Mouse (Mus musculus) MEL (cell line): ENCODE measurements around the gene Itprip. TPM values are rescaled to one million over a fixed set of nuclear protein-coding genes. Genes with fewer than 3 reads are reported as not detected.

Experiments
- DNase-seq: peaks from one replicate; pipeline ENCODE4 v3.0.0; 2011; ENCODE audit warnings: low read depth, low spot score
- H3K27ac ChIP-seq: 2 replicates; pipeline ENCODE4 v1.5.1; 2012; ENCODE audit warnings: low read depth, mild to moderate bottlenecking, control low read depth, low read length, moderate library complexity; ENCODE audit not compliant: control insufficient read depth
- H3K27me3 ChIP-seq, 2 experiments: fragments of 150-350 bp in 1 of 2; sonication (generic) in 1 of 2; 2 replicates each; pipeline ENCODE4 v1.6.1; 2012; ENCODE audit warnings: low read length in 2 of 2, mild to moderate bottlenecking in 2 of 2, improper control_type of control experiment in 1 of 2, moderate library complexity in 1 of 2; ENCODE audit not compliant: insufficient read depth in 2 of 2, control insufficient read depth in 1 of 2
- H3K36me3 ChIP-seq, 2 experiments: 2 replicates each; pipeline ENCODE4 v1.6.1; 2012 to 2014; ENCODE audit warnings: low read length in 2 of 2, improper control_type of control experiment in 1 of 2, inconsistent platforms in 1 of 2, mild to moderate bottlenecking in 1 of 2; ENCODE audit not compliant: insufficient read depth in 2 of 2, control insufficient read depth in 1 of 2
- H3K4me1 ChIP-seq, 2 experiments: fragments of 150-350 bp in 1 of 2; sonication (generic) in 1 of 2; 2 replicates each; pipeline ENCODE4 v1.6.1; 2012; ENCODE audit warnings: low read length in 2 of 2, improper control_type of control experiment in 1 of 2, mild to moderate bottlenecking in 1 of 2; ENCODE audit not compliant: insufficient read depth in 2 of 2, control insufficient read depth in 1 of 2
- H3K4me3 ChIP-seq, 2 experiments: fragments of 150-350 bp in 1 of 2; sonication (generic) in 1 of 2; 2 replicates each; pipeline ENCODE4 v1.5.1; 2012; ENCODE audit warnings: low read depth in 2 of 2, low read length in 2 of 2, mild to moderate bottlenecking in 2 of 2, moderate library complexity in 2 of 2, control low read depth in 1 of 2, improper control_type of control experiment in 1 of 2; ENCODE audit not compliant: control insufficient read depth in 1 of 2, insufficient read depth in 1 of 2
- H3K79me2 ChIP-seq: 2 replicates; pipeline ENCODE4 v1.6.1; 2012; ENCODE audit warnings: mild to moderate bottlenecking, low read length, moderate library complexity; ENCODE audit not compliant: control insufficient read depth, poor library complexity, insufficient read depth
- H3K9ac ChIP-seq: 2 replicates; pipeline ENCODE4 v1.6.1; 2012; ENCODE audit warnings: low read depth, mild to moderate bottlenecking, control low read depth, low read length, moderate library complexity; ENCODE audit not compliant: control insufficient read depth, poor library complexity, severe bottlenecking
- H3K9me3 ChIP-seq: fragments of 150-350 bp; sonication (generic); replicated peaks from 2 replicates; pipeline ENCODE4 v1.6.1; 2012; ENCODE audit warnings: mild to moderate bottlenecking, low read length, improper control_type of control experiment, moderate library complexity; ENCODE audit not compliant: insufficient read depth
- BHLHE40 ChIP-seq: IDR thresholded peaks from 2 replicates; pipeline ENCODE4 v1.6.1; 2012; ENCODE audit warnings: low read depth, mild to moderate bottlenecking, inconsistent platforms, low read length, improper control_type of control experiment, borderline replicate concordance
- CHD1 ChIP-seq: IDR thresholded peaks from 2 replicates; pipeline ENCODE4 v1.6.1; 2012; ENCODE audit warnings: low read depth, mild to moderate bottlenecking, inconsistent platforms, low read length, improper control_type of control experiment
- CTCF ChIP-seq, 3 experiments: IDR thresholded peaks in 2 of 3; conservative IDR thresholded peaks in 1 of 3; 2 replicates each; pipeline ENCODE4 v1.5.1; 2011 to 2012; ENCODE audit warnings: low read length in 3 of 3, low read depth in 2 of 3, mild to moderate bottlenecking in 2 of 3, improper control_type of control experiment in 1 of 3, inconsistent platforms in 1 of 3, mixed read lengths in 1 of 3, moderate library complexity in 1 of 3; ENCODE audit not compliant: control insufficient read depth in 1 of 3, insufficient read depth in 1 of 3, poor library complexity in 1 of 3, severe bottlenecking in 1 of 3
- E2F4 ChIP-seq: IDR thresholded peaks from 2 replicates; pipeline ENCODE4 v1.6.1; 2011; ENCODE audit warnings: low read depth, low read length, improper control_type of control experiment, borderline replicate concordance
- ELF1 ChIP-seq: IDR thresholded peaks from 2 replicates; pipeline ENCODE4 v1.6.1; 2014; ENCODE audit warnings: low read depth, mild to moderate bottlenecking, inconsistent platforms, low read length, improper control_type of control experiment, moderate library complexity
- ETS1 ChIP-seq: IDR thresholded peaks from 2 replicates; pipeline ENCODE4 v1.6.1; 2012; ENCODE audit warnings: low read depth, mild to moderate bottlenecking, inconsistent platforms, low read length, improper control_type of control experiment, moderate library complexity
- GABPA ChIP-seq: IDR thresholded peaks from 2 replicates; pipeline ENCODE4 v1.6.1; 2012; ENCODE audit warnings: low read depth, mild to moderate bottlenecking, inconsistent platforms, low read length, improper control_type of control experiment, moderate library complexity
- GATA1 ChIP-seq: IDR thresholded peaks from 2 replicates; pipeline ENCODE4 v1.6.1; 2011; ENCODE audit warnings: low read depth, low read length, improper control_type of control experiment
- JUND ChIP-seq: IDR thresholded peaks from 2 replicates; pipeline ENCODE4 v1.6.1; 2011; ENCODE audit warnings: low read depth, mild to moderate bottlenecking, improper control_type of control experiment, low read length
- MAFK ChIP-seq: IDR thresholded peaks from 2 replicates; pipeline ENCODE4 v1.6.1; 2011; ENCODE audit warnings: low read depth, mild to moderate bottlenecking, low read length, improper control_type of control experiment, borderline replicate concordance
- MAX ChIP-seq: IDR thresholded peaks from 2 replicates; pipeline ENCODE4 v1.6.1; 2011; ENCODE audit warnings: low read length, improper control_type of control experiment
- MAZ ChIP-seq: IDR thresholded peaks from 2 replicates; pipeline ENCODE4 v1.6.1; 2012; ENCODE audit warnings: low read depth, mild to moderate bottlenecking, inconsistent platforms, low read length, improper control_type of control experiment
- MEF2A ChIP-seq: IDR thresholded peaks from 2 replicates; pipeline ENCODE4 v1.6.1; 2014; ENCODE audit warnings: low read depth, mild to moderate bottlenecking, inconsistent platforms, low read length, improper control_type of control experiment; ENCODE audit not compliant: poor library complexity, insufficient replicate concordance, severe bottlenecking; ENCODE audit errors: extremely low read depth
- MXI1 ChIP-seq: IDR thresholded peaks from 2 replicates; pipeline ENCODE4 v1.6.1; 2011; ENCODE audit warnings: mild to moderate bottlenecking, low read depth, low read length, improper control_type of control experiment
- NELFE ChIP-seq: IDR thresholded peaks from 2 replicates; pipeline ENCODE4 v1.6.1; 2011; ENCODE audit warnings: low read depth, low read length, improper control_type of control experiment
- NRF1 ChIP-seq: IDR thresholded peaks from 2 replicates; pipeline ENCODE4 v1.6.1; 2014; ENCODE audit warnings: low read depth, mild to moderate bottlenecking, inconsistent platforms, low read length, improper control_type of control experiment, moderate library complexity; ENCODE audit not compliant: poor library complexity, insufficient read depth, severe bottlenecking
- POLR2A ChIP-seq, 2 experiments: IDR thresholded peaks; 2 replicates each; pipeline ENCODE4 v1.6.1; 2011 to 2012; ENCODE audit warnings: low read length in 2 of 2, mild to moderate bottlenecking in 2 of 2, control low read depth in 1 of 2, improper control_type of control experiment in 1 of 2, low read depth in 1 of 2, moderate library complexity in 1 of 2; ENCODE audit not compliant: control insufficient read depth in 1 of 2, insufficient read depth in 1 of 2, poor library complexity in 1 of 2
- RAD21 ChIP-seq: IDR thresholded peaks from 2 replicates; pipeline ENCODE4 v1.6.1; 2011; ENCODE audit warnings: mild to moderate bottlenecking, low read depth, low read length, improper control_type of control experiment
- RCOR1 ChIP-seq: IDR thresholded peaks from 2 replicates; pipeline ENCODE4 v1.6.1; 2012; ENCODE audit warnings: low read depth, mild to moderate bottlenecking, inconsistent platforms, low read length, improper control_type of control experiment
- SIN3A ChIP-seq: IDR thresholded peaks from 2 replicates; pipeline ENCODE4 v1.6.1; 2012; ENCODE audit warnings: low read length, improper control_type of control experiment, inconsistent platforms
- SMC3 ChIP-seq: IDR thresholded peaks from 2 replicates; pipeline ENCODE4 v1.6.1; 2011; ENCODE audit warnings: low read depth, low read length, improper control_type of control experiment
- TAL1 ChIP-seq: IDR thresholded peaks from 2 replicates; pipeline ENCODE4 v1.6.1; 2012; ENCODE audit warnings: mild to moderate bottlenecking, inconsistent platforms, low read length, moderate library complexity, mixed read lengths
- TBP ChIP-seq: IDR thresholded peaks from 2 replicates; pipeline ENCODE4 v1.8.0; 2011; ENCODE audit warnings: low read depth, low read length, improper control_type of control experiment
- TCF12 ChIP-seq: IDR thresholded peaks from 2 replicates; pipeline ENCODE4 v1.6.1; 2014; ENCODE audit warnings: low read depth, mild to moderate bottlenecking, inconsistent platforms, low read length, improper control_type of control experiment, moderate library complexity
- UBTF ChIP-seq: IDR thresholded peaks from 2 replicates; pipeline ENCODE4 v1.6.1; 2012; ENCODE audit warnings: low read depth, mild to moderate bottlenecking, inconsistent platforms, low read length, improper control_type of control experiment, moderate library complexity, borderline replicate concordance; ENCODE audit not compliant: insufficient read depth
- USF1 ChIP-seq: IDR thresholded peaks from 2 replicates; pipeline ENCODE4 v1.6.1; 2014; ENCODE audit warnings: low read depth, mild to moderate bottlenecking, inconsistent platforms, low read length, improper control_type of control experiment, moderate library complexity
- USF2 ChIP-seq, 2 experiments: IDR thresholded peaks; 2 replicates each; pipeline ENCODE4 v1.6.1; 2011 to 2012; ENCODE audit warnings: improper control_type of control experiment in 2 of 2, low read length in 2 of 2, borderline replicate concordance in 1 of 2, inconsistent platforms in 1 of 2, low read depth in 1 of 2, mild to moderate bottlenecking in 1 of 2; ENCODE audit not compliant: insufficient read depth in 1 of 2
- ZC3H11A ChIP-seq: IDR thresholded peaks from 2 replicates; pipeline ENCODE4 v1.6.1; 2012; ENCODE audit warnings: low read depth, mild to moderate bottlenecking, inconsistent platforms, low read length, improper control_type of control experiment
- ZKSCAN1 ChIP-seq: IDR thresholded peaks from 2 replicates; pipeline ENCODE4 v1.6.1; 2012; ENCODE audit warnings: low read depth, mild to moderate bottlenecking, inconsistent platforms, low read length, improper control_type of control experiment, moderate library complexity
- ZMIZ1 ChIP-seq: IDR thresholded peaks from 2 replicates; pipeline ENCODE4 v1.6.1; 2012; ENCODE audit warnings: low read depth, mild to moderate bottlenecking, inconsistent platforms, low read length, improper control_type of control experiment, moderate library complexity
- ZNF384 ChIP-seq: IDR thresholded peaks from 2 replicates; pipeline ENCODE4 v1.6.1; 2012; ENCODE audit warnings: low read depth, mild to moderate bottlenecking, inconsistent platforms, low read length, improper control_type of control experiment
- polyA plus RNA-seq, 2 experiments: library from polyadenylated mRNA; stranded (reverse) in 1 of 2; unstranded in 1 of 2; fragments of >175 nt in 1 of 2; fragments of >200 nt in 1 of 2; gene quantifications; 2 replicates each; pipeline versions ENCODE4 v1.2.1 to v1.2.4; 2012; ENCODE audit warnings: low replicate concordance in 2 of 2, low read depth in 1 of 2; ENCODE audit not compliant: insufficient read length in 2 of 2, insufficient read depth in 1 of 2, missing spikeins in 1 of 2
- total RNA-seq: library from RNA; depleted of rRNA; stranded (reverse); fragments of 300-350 nt; gene quantifications from 2 replicates; pipeline ENCODE4 v1.2.3, GENCODE M21; 2012

The Itprip gene
- total and polyA plus RNA-seq, 3 experiments, result 26.3 to 26.9 TPM; not detected in 1

DNA sequence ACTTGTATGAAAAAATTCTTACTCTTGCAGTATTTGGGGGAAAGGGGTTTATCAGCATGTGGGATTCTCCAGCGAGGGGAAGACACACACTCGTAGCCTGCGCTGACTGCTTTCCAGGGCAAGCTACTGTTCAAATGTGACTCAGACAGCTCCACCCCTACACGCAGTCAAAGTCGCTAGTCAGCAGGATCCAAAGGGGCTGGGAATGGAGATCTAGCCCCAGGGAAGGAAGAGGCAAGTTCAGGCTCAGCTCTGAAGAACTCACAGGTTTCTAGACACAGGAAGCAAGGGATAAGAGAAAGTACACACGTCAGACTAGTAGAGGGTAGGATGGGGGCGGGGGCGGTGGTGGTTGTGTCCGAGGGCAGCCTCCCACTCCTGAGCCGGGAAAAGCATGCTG, 18.5 kb downstream of the Itprip start:
- H3K9me3 ChIP-seq, result no peaks in the 10 kb centered on the region

DNA sequence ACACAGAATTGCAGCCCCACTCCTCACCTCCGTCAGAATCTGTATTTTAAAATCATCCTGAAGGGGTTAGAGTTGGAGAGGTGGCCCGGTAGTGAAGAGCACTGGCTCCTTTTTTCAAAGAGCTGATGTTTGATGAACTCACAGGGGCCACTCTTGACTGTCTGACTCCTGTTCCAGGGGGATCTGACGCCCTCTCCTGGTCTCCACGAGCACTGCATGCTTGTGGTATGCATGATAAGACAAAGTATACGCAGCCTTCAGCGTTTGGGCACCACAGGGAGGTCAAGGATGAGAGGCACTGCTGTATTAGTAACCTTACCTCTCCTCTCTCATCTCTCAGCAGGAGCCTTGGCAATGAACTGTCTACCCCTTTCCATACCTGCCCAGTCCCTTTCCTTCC, 19.1 kb downstream of the Itprip start:
- H3K9ac ChIP-seq, result peak overlapping the region; percentile 23; the same call in 1 of the 2 replicates
- H3K9me3 ChIP-seq, result no peaks in the 10 kb centered on the region
- peaks cover 21% of the 10 kb centered on the region for H3K79me2 ChIP-seq
- peak; percentile 78 for DNase-seq
- H3K27ac ChIP-seq, result peak overlapping the region; percentile 86
- no peak overlapping the region; a peak in 1 of 4 replicates for H3K4me3 ChIP-seq
- peaks cover 14 to 37% of the 10 kb centered on the region in 2 experiments for H3K4me1 ChIP-seq
- H3K36me3 ChIP-seq, result peaks cover 0 to 36% of the 10 kb centered on the region in 2 experiments; a peak in 3 of 4 replicates
- H3K27me3 ChIP-seq, result no peaks in the 10 kb centered on the region
- TF ChIP-seq USF2 (IDR thresholded peaks at IDR 0.05; ENCODE audit: borderline replicate concordance in 1 of 2, insufficient read depth in 1 of 2, low read depth in 1 of 2, low read length in 2 of 2) (no peak), NELFE (no peak), ZC3H11A (peak; percentile 26; the same call in 1 of the 2 replicates), GATA1 (peak; percentile 31; the same call in 1 of the 2 replicates), ZMIZ1 (no peak), SMC3 (peak; percentile 48), MAZ (no peak), SIN3A (peak; percentile 36; the same call in 1 of the 2 replicates), UBTF (no peak), MEF2A (no peak), POLR2A (IDR thresholded peaks at IDR 0.05; ENCODE audit: control insufficient read depth in 1 of 2, insufficient read depth in 1 of 2, low read depth in 1 of 2, low read length in 2 of 2, poor library complexity in 1 of 2) (0 out of 4 replicates have a peak, but pooled peaks of 1 of the 2 experiments have one; percentile 21), RAD21 (peak; percentile 31), GABPA (peak; percentile 47; the same call in 1 of the 2 replicates), BHLHE40 (0 out of 2 replicates have a peak, but pooled peaks have one; percentile 31), RCOR1 (peak; percentile 45; the same call in 1 of the 2 replicates), ZNF384 (no peak), ELF1 (no peak), CTCF (IDR thresholded peaks at IDR 0.05 in 2 of 3, conservative IDR thresholded peaks at IDR 0.05 in 1 of 3; ENCODE audit: control insufficient read depth in 1 of 3, insufficient read depth in 1 of 3, low read depth in 2 of 3, low read length in 3 of 3, poor library complexity in 1 of 3, severe bottlenecking in 1 of 3) (peak; percentile 77 to 84 (median 79)), NRF1 (no peak), ETS1 (no peak), TBP (no peak), USF1 (no peak), TAL1 (no peak), CHD1 (no peak), E2F4 (no peak), MAFK (no peak), JUND (no peak), MXI1 (peak; percentile 40; the same call in 1 of the 2 replicates), ZKSCAN1 (no peak)

More for the DNA sequence above, 18.5 kb downstream of the Itprip start:
- no peak overlapping the region for H3K9ac ChIP-seq
- DNase-seq, result peak; percentile 30
- H3K36me3 ChIP-seq, result peaks cover 0 to 40% of the 10 kb centered on the region in 2 experiments; a peak in 3 of 4 replicates
- TF ChIP-seq USF2 (IDR thresholded peaks at IDR 0.05; ENCODE audit: borderline replicate concordance in 1 of 2, insufficient read depth in 1 of 2, low read depth in 1 of 2, low read length in 2 of 2) (no peak), TCF12 (no peak), RCOR1 (no peak), SIN3A (no peak), MAX (no peak)
- H3K27me3 ChIP-seq, result no peaks in the 10 kb centered on the region
- H3K4me3 ChIP-seq, result no peak overlapping the region
- peaks cover 23% of the 10 kb centered on the region for H3K79me2 ChIP-seq
- peak overlapping the region; percentile 86 for H3K27ac ChIP-seq
- peaks cover 16 to 42% of the 10 kb centered on the region in 2 experiments for H3K4me1 ChIP-seq
